Mouse (Mus musculus) forebrain, embryonic 11.5 days (tissue): ENCODE results near the gene Apobr. TPM values are rescaled to one million over a fixed set of nuclear protein-coding genes. Genes with fewer than 3 reads are reported as not detected.
A peak's percentile ranks its signal among the peaks of the same experiment; 100 is the strongest.

Source experiments
- ATAC-seq: fragments of 200-750 bp; cut with Nextera tagmentation; replicated peaks from 2 replicates; pipeline ENCODE4 v1.8.0; 2017; ENCODE audit warnings: moderate TSS enrichment; ENCODE audit not compliant: low FRiP score
- DNase-seq: peaks from one replicate; pipeline ENCODE4 v3.0.0-alpha.2; 2017; ENCODE audit warnings: low spot score
- H3K27ac ChIP-seq: fragments of 300-500 bp; sonication (generic); 2 replicates; pipeline ENCODE4 v1.5.1; 2014; ENCODE audit warnings: low read depth, low read length
- H3K27me3 ChIP-seq: fragments of 300-500 bp; sonication (generic); 2 replicates; pipeline ENCODE4 v1.6.1; 2014; ENCODE audit warnings: mild to moderate bottlenecking, low read length, mixed read lengths; ENCODE audit not compliant: control insufficient read depth, insufficient read depth
- H3K36me3 ChIP-seq: fragments of 300-500 bp; sonication (generic); 2 replicates; pipeline ENCODE4 v1.6.1; 2014; ENCODE audit warnings: mild to moderate bottlenecking, low read length, moderate library complexity, mixed read lengths; ENCODE audit not compliant: control insufficient read depth, insufficient read depth
- H3K4me1 ChIP-seq: fragments of 300-500 bp; sonication (generic); replicated peaks from 2 replicates; pipeline ENCODE4 v1.6.1; 2014; ENCODE audit warnings: low read length, mixed read lengths; ENCODE audit not compliant: control insufficient read depth, insufficient read depth
- H3K4me2 ChIP-seq: fragments of 300-500 bp; sonication (generic); 2 replicates; pipeline ENCODE4 v1.6.1; 2014; ENCODE audit warnings: low read depth, mild to moderate bottlenecking, low read length, moderate library complexity, mixed read lengths; ENCODE audit not compliant: severe bottlenecking
- H3K4me3 ChIP-seq: fragments of 300-500 bp; sonication (generic); 2 replicates; pipeline ENCODE4 v1.5.1; 2014; ENCODE audit warnings: low read depth, low read length
- H3K9ac ChIP-seq: fragments of 300-500 bp; sonication (generic); 2 replicates; pipeline ENCODE4 v1.6.1; 2014; ENCODE audit warnings: low read length
- H3K9me3 ChIP-seq: fragments of 300-500 bp; sonication (generic); 2 replicates; pipeline ENCODE4 v1.6.1; 2016; ENCODE audit warnings: low read length, mixed read lengths; ENCODE audit not compliant: control insufficient read depth
- WGBS: fragments of 180-500 bp; shearing (Covaris S2); extraction: QIAGEN DNeasy Blood & Tissue Kit; methylation state at CpG from one replicate; pipeline ENCODE4 v1.1.7; 2014; 5-methylcytosine and 5-hydroxymethylcytosine counted together
- polyA plus RNA-seq: library from polyadenylated mRNA; unstranded; fragments of >200 nt; fragmentation: Nextera tagmentation; extraction: Ambion mirVana; gene quantifications from 2 replicates; pipeline ENCODE4 v1.2.1, GENCODE M21; 2014

The Apobr gene
- polyA plus RNA-seq = 0.69 and 0.77 TPM in 2 replicates

DNA sequence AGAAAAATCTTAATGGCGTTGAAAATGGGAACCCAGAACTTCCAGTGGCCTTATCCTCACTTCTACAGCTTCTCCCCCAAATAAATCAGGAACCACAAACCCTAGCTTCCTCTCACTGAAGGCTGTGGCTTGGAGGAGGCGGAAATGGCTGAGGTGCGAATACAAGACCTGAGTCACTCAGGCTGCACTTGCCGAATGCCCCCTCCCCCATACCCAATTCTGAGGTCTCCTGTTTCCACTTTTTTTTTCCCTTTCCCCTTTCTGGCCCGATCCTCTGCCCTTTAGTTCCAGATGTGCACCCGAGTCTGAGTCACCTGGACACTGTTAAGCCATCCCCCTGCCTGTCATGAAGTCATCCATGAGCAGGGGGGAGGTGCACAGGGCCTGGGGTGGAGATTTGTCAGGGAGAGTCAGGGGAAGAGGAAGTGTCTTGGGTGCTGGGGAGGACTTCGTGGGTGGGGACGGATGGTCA lies at the start of gene Apobr:
Gene Apobr (plus strand): TSS at position 437 of the 472 bp plus-strand sequence.
- H3K9ac ChIP-seq = peak within 1 kb of the TSS; percentile 35; the same call in 1 of the 2 replicates
- no peaks in the 10 kb centered on the region for H3K9me3 ChIP-seq
- no peaks in the 10 kb centered on the region for H3K36me3 ChIP-seq
- H3K27me3 ChIP-seq = peaks cover 4% of the 10 kb centered on the region
- no peak for DNase-seq
- H3K4me3 ChIP-seq = 0 out of 2 replicates have a peak within 1 kb of the TSS, but pooled peaks have one; percentile 48
- H3K27ac ChIP-seq = no peak within 1 kb of the TSS
- ATAC-seq = no peak
- H3K4me1 ChIP-seq = no peaks in the 10 kb centered on the region
- 80% methylated on average over 8 of the region's 8 CpGs for WGBS
- peak within 1 kb of the TSS; percentile 56; the same call in 1 of the 2 replicates for H3K4me2 ChIP-seq

DNA sequence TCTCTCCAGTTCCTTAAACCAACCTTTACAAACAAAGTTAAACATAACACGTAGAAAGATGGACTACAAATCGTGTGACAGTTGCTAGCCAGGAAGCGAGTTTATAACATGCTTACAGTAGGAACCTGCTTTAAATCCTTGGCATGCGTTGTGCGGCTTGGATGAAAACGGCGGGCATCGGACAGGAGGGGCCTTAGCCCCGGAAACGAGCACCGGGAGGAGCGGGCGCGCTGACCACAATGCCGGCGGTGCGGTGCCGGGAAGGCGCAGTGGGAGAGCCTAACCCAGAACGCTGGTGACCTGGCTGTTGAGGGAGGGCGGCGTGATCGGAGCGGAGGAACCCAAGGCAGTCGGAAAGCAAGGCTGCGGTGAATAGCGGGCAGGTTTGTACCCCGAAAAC lies 49.0 kb upstream of the Apobr start:
- peak overlapping the region; percentile 67 for H3K9ac ChIP-seq
- ATAC-seq (no peak), DNase-seq (peak; percentile 67)
- peak overlapping the region; percentile 75 for H3K4me2 ChIP-seq
- peaks cover 6% of the 10 kb centered on the region; the same call in 1 of the 2 replicates for H3K27me3 ChIP-seq
- H3K4me1 ChIP-seq = no peaks in the 10 kb centered on the region
- WGBS = 3% methylated on average over 28 of the region's 28 CpGs
- no peaks in the 10 kb centered on the region for H3K9me3 ChIP-seq
- peak overlapping the region; percentile 39 for H3K4me3 ChIP-seq
- no peak overlapping the region for H3K27ac ChIP-seq
- no peaks in the 10 kb centered on the region for H3K36me3 ChIP-seq

DNA sequence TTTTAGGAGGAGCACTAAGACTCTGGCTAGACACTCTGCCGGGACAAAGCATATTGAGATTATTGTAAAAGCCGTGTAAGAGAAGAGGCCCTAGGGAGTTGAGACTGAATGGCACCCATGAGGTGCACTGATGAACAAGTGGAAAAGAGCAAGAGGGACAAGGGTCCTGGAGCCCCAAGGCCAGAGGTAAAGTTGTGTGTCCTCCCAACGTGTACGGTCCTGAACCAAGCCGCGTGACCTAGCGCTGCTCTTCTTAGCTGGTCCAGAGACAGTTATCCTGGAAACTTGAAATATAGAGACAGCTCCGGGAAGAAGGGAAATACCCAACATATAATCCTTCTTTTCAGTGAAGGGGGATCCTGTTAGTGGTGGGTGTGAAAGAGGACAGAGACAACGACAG lies 48.3 kb upstream of the Apobr start:
- ATAC-seq = no peak
- Histone ChIP-seq H3K9ac (peak overlapping the region; percentile 67), H3K4me1 (no peaks in the 10 kb centered on the region), H3K27ac (no peak overlapping the region), H3K4me3 (peak overlapping the region; percentile 39), H3K9me3 (no peaks in the 10 kb centered on the region), H3K27me3 (peaks cover 6% of the 10 kb centered on the region; the same call in 1 of the 2 replicates), H3K4me2 (peak overlapping the region; percentile 75), H3K36me3 (no peaks in the 10 kb centered on the region)
- DNase-seq = no peak
- WGBS = 62% methylated on average over 9 of the region's 9 CpGs

DNA sequence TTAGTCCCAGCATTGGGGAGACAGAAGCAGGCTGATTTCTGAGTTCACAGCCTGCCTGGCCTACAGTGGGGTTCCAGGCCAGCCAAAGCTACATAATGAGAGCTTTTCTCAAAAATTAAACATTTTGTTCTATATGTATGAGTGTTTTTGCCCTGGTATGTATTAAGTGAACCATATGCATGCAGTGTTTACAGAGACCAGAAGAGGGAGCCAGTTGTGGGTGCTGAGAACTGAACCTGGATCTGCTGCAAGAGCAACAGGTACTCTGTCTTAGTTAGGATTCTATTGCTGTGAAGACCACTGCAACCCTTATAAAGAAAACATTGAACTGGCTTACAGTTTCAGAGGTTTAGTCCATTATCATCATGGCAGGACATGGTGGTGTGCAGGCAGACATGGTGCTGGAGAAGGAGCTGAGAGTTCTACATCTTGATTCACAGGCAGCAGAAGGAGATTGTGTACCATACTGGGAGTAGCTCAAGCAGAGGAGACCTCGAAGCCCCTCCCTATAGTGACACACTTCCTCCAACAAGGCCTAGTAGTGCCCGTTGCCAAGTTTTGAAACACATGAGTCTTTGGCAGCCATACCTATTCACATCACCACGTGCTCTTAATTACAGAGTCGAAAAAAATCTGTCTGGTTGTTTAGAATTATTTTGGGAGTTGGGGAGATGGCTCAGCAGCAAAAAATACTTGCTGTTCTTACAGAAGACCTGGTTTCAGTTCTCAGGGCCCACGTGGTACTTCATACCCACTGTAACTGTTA lies 46.7 kb upstream of the Apobr start:
- Histone ChIP-seq H3K36me3 (no peaks in the 10 kb centered on the region), H3K27ac (no peak overlapping the region), H3K4me1 (no peaks in the 10 kb centered on the region), H3K4me2 (no peak overlapping the region), H3K9ac (no peak overlapping the region), H3K4me3 (no peak overlapping the region), H3K27me3 (peaks cover 6% of the 10 kb centered on the region; the same call in 1 of the 2 replicates), H3K9me3 (no peaks in the 10 kb centered on the region)
- 80% methylated on average over 5 of the region's 5 CpGs for WGBS
- ATAC-seq (no peak), DNase-seq (no peak)

DNA sequence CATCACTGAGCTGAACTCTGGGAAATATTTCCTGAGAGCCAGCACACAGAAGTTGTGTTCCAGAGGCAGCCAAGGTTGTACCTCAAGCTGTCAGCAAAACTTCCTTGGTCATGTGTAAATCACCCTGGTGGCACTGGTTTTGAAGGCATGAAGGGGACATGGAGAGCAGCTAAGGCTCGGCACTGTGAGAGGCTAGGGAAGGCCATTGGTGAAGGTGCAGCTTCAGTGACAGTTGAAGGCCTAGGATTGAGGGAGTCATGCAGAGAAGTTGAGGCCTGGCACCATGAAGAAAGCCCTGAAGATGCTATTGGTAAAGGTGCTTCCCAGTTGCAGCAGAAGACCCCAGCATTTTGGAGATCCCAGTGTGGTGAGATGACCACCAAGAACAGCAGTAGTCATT lies 43.1 kb upstream of the Apobr start:
- no peaks in the 10 kb centered on the region for H3K9me3 ChIP-seq
- ATAC-seq (no peak), DNase-seq (no peak)
- H3K4me2 ChIP-seq = no peak overlapping the region
- peaks cover 4% of the 10 kb centered on the region; the same call in 1 of the 2 replicates for H3K27me3 ChIP-seq
- peaks cover 3% of the 10 kb centered on the region for H3K36me3 ChIP-seq
- H3K27ac ChIP-seq = no peak overlapping the region
- no peaks in the 10 kb centered on the region for H3K4me1 ChIP-seq
- H3K4me3 ChIP-seq = no peak overlapping the region
- H3K9ac ChIP-seq = no peak overlapping the region
- WGBS = 90% methylated on average over 1 of the region's 1 CpGs

DNA sequence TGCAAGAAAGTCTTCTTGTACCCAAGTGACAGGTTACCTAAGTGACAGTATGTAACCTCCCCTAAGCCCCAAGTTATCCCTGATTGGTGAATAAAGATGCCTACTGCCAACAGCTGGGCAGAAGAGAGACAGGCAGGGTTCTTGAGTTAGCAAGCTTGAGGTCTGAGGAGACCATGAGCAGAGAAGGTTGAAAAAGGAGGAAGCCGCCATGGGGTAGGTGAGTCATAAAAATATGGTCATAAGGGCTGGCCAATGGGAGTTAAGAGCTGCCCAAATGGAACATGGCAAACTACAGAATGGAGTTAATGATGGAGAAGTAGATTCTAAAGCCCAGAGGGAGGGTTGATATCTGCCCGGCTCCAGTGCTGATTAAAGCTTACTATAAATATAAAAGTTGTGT lies 39.1 kb upstream of the Apobr start:
- H3K4me2 ChIP-seq = no peak overlapping the region
- H3K4me1 ChIP-seq = no peaks in the 10 kb centered on the region
- WGBS = 99% methylated on average over 2 of the region's 2 CpGs
- ATAC-seq (no peak), DNase-seq (no peak)
- H3K4me3 ChIP-seq = no peak overlapping the region
- no peaks in the 10 kb centered on the region for H3K27me3 ChIP-seq
- H3K36me3 ChIP-seq = peaks cover 6% of the 10 kb centered on the region
- no peaks in the 10 kb centered on the region for H3K9me3 ChIP-seq
- H3K27ac ChIP-seq = no peak overlapping the region
- no peak overlapping the region for H3K9ac ChIP-seq

DNA sequence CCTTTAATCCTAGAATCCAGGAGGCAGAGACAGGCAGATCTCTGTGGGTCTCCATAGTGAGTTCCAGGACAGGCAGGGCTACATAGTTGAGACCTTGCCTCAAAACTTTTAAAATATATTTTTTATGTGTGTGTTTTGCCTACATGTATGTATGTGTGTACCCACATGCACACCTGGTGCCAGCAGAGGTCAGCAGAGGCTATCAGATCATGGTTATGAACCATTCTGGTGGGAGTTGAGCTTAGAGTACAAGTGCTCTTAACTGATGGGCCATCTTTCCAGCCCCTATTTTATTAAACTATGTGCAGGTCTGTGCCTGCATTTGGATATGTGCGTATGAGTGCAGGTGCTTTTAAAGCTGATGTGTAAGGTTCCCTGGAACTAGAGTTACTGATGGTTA lies 29.9 kb upstream of the Apobr start:
- H3K36me3 ChIP-seq = peaks cover 13% of the 10 kb centered on the region; the same call in 1 of the 2 replicates
- no peaks in the 10 kb centered on the region for H3K27me3 ChIP-seq
- DNase-seq = no peak
- 97% methylated on average over 1 of the region's 1 CpGs for WGBS
- H3K9me3 ChIP-seq = no peaks in the 10 kb centered on the region
- ATAC-seq = no peak
- no peak overlapping the region for H3K9ac ChIP-seq
- H3K4me1 ChIP-seq = no peaks in the 10 kb centered on the region
- no peak overlapping the region for H3K4me2 ChIP-seq
- no peak overlapping the region for H3K4me3 ChIP-seq
- H3K27ac ChIP-seq = no peak overlapping the region

DNA sequence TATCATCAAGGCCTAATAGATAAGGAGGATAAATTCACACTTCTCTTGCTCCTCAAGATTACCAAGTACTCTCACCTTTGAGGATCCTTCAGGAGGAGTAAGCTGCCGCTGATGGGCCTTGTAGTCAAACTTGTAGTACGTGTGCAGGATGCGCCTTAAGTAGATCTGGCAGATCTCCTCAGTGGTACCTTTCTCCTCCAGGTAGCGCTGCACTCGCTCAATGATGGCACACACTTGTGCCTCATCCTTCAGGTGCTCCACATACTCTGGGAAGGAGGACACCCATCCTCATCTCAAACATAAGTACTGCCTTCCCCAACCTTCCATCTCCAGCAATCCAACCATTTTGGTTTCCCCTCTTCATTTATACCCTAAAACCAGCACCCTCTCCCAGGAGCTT lies 28.1 kb upstream of the Apobr start:
- H3K27me3 ChIP-seq = no peaks in the 10 kb centered on the region
- H3K9me3 ChIP-seq = no peaks in the 10 kb centered on the region
- no peak overlapping the region for H3K27ac ChIP-seq
- no peak for ATAC-seq
- 97% methylated on average over 5 of the region's 5 CpGs for WGBS
- no peak overlapping the region for H3K9ac ChIP-seq
- peaks cover 17% of the 10 kb centered on the region; the same call in 1 of the 2 replicates for H3K36me3 ChIP-seq
- no peak for DNase-seq
- no peaks in the 10 kb centered on the region for H3K4me1 ChIP-seq
- no peak overlapping the region for H3K4me2 ChIP-seq
- H3K4me3 ChIP-seq = no peak overlapping the region
